11 mouse cellular contexts compared by ENCODE assay signal in genomic region chr5:148608857-148609505, GRCm38 (mm10). TPM values are rescaled to one million over a fixed set of nuclear protein-coding genes. Genes with fewer than 3 reads are reported as not detected.
A peak's percentile ranks its signal among the peaks of the same experiment; 100 is the strongest.
DNase-seq lines count a peak whose midpoint lies in the region; ATAC-seq and TF ChIP-seq lines count a peak whose summit lies in the region.
"Had no signal": no experiment of that assay in that cellular context is flagged by ENCODE, and none has a peak within 500 bp of the region (broad histone marks: within the 10 kb centered on the region; RNA-seq: fewer than 3 reads in every experiment).

No protein-coding gene starts in this region.

- 64% methylated on average over 13 of the region's 13 CpGs for WGBS in heart, embryonic 15.5 days
- 76% methylated on average over 13 of the region's 13 CpGs for WGBS in heart, embryonic 11.5 days (ENCODE audit: insufficient replicate concordance)
- 83% methylated on average over 13 of the region's 13 CpGs for WGBS in midbrain, embryonic 10.5 days
- WGBS in midbrain, embryonic 15.5 days = 75% methylated on average over 13 of the region's 13 CpGs
- 67% methylated on average over 13 of the region's 13 CpGs for WGBS in heart, postnatal 0 days
- WGBS in stomach, postnatal 0 days = 54% methylated on average over 13 of the region's 13 CpGs

- no peaks in the 10 kb centered on the region for H3K9me3 ChIP-seq in heart, embryonic 15.5 days (replicated peaks)
- H3K9me3 ChIP-seq in heart, embryonic 11.5 days (replicated peaks; ENCODE audit: control insufficient read depth, low read length) = no peaks in the 10 kb centered on the region
- H3K9me3 ChIP-seq in midbrain, embryonic 10.5 days (replicated peaks) = no peaks in the 10 kb centered on the region
- no peaks in the 10 kb centered on the region for H3K9me3 ChIP-seq in midbrain, embryonic 15.5 days
- H3K9me3 ChIP-seq in heart, postnatal 0 days (replicated peaks; ENCODE audit: control insufficient read depth, low read length) = no peaks in the 10 kb centered on the region
- no peaks in the 10 kb centered on the region for H3K9me3 ChIP-seq in stomach, postnatal 0 days (ENCODE audit: control insufficient read depth, low read length)

- no peak overlapping the region for H3K9ac ChIP-seq in heart, embryonic 15.5 days
- no peak overlapping the region for H3K9ac ChIP-seq in heart, embryonic 11.5 days (ENCODE audit: low read depth, low read length)
- no peak overlapping the region for H3K9ac ChIP-seq in midbrain, embryonic 15.5 days
- no peak overlapping the region for H3K9ac ChIP-seq in heart, postnatal 0 days (replicated peaks; ENCODE audit: low read depth, low read length)
- H3K9ac ChIP-seq in stomach, postnatal 0 days (ENCODE audit: low read length) = no peak overlapping the region
- H3K9ac ChIP-seq: liver, postnatal 0 days had no signal

- TF ChIP-seq CTCF in heart, postnatal 0 days (IDR thresholded peaks at IDR 0.05; ENCODE audit: low read depth) = no peak
- no peak for TF ChIP-seq CTCF in stomach, postnatal 0 days (IDR thresholded peaks at IDR 0.05; ENCODE audit: low read depth)

- no peak for ATAC-seq in heart, embryonic 15.5 days (replicated peaks; ENCODE audit: insufficient number of reproducible peaks, insufficient read depth, low FRiP score, low read depth)
- ATAC-seq in heart, embryonic 11.5 days (replicated peaks; ENCODE audit: insufficient number of reproducible peaks, low FRiP score, low TSS enrichment) = no peak
- ATAC-seq in midbrain, embryonic 15.5 days (replicated peaks) = no peak
- ATAC-seq in heart, postnatal 0 days (ENCODE audit: insufficient read depth, low read depth) = 0 out of 2 replicates have a peak, but pooled peaks have one; percentile 27
- ATAC-seq in stomach, postnatal 0 days (ENCODE audit: low FRiP score, low TSS enrichment) = no peak
- ATAC-seq: CD4-positive, CD25-positive, alpha-beta regulatory T cell, adult 4 months had no signal

- no peak for DNase-seq in midbrain, embryonic 10.5 days (ENCODE audit: low spot score)
- DNase-seq in heart, postnatal 0 days (ENCODE audit: low spot score) = no peak
- DNase-seq in stomach, postnatal 0 days (ENCODE audit: low spot score) = no peak
- DNase-seq in retina, embryonic 14.5 days (ENCODE audit: low spot score) = no peak
- DNase-seq: liver, postnatal 0 days; thymus, adult 2 months had no signal

- H3K36me3 ChIP-seq in heart, embryonic 15.5 days = no peaks in the 10 kb centered on the region
- H3K36me3 ChIP-seq in heart, embryonic 11.5 days (ENCODE audit: control insufficient read depth, insufficient read depth, low read length) = no peaks in the 10 kb centered on the region
- H3K36me3 ChIP-seq in midbrain, embryonic 10.5 days = no peaks in the 10 kb centered on the region
- H3K36me3 ChIP-seq in midbrain, embryonic 15.5 days (replicated peaks) = no peaks in the 10 kb centered on the region
- H3K36me3 ChIP-seq in heart, postnatal 0 days (replicated peaks; ENCODE audit: control insufficient read depth, insufficient read depth, low read length) = no peaks in the 10 kb centered on the region
- no peaks in the 10 kb centered on the region for H3K36me3 ChIP-seq in stomach, postnatal 0 days (ENCODE audit: control insufficient read depth, insufficient read depth, low read length)

- 0 out of 2 replicates have a peak overlapping the region, but pooled peaks have one; percentile 20 for H3K27ac ChIP-seq in heart, embryonic 15.5 days
- no peak overlapping the region for H3K27ac ChIP-seq in heart, embryonic 11.5 days (ENCODE audit: low read depth, low read length)
- peak overlapping the region; percentile 42; the same call in 1 of the 2 replicates for H3K27ac ChIP-seq in midbrain, embryonic 10.5 days (replicated peaks)
- no peak overlapping the region for H3K27ac ChIP-seq in midbrain, embryonic 15.5 days
- 0 out of 2 replicates have a peak overlapping the region, but pooled peaks have one; percentile 5 for H3K27ac ChIP-seq in heart, postnatal 0 days (ENCODE audit: low read depth)
- H3K27ac ChIP-seq in stomach, postnatal 0 days (replicated peaks) = peak overlapping the region; percentile 20; the same call in 1 of the 2 replicates
- H3K27ac ChIP-seq: macrophage had no signal

- H3K4me3 ChIP-seq in heart, embryonic 15.5 days = no peak overlapping the region
- no peak overlapping the region for H3K4me3 ChIP-seq in heart, embryonic 11.5 days (ENCODE audit: low read depth, low read length)
- no peak overlapping the region for H3K4me3 ChIP-seq in midbrain, embryonic 10.5 days
- no peak overlapping the region for H3K4me3 ChIP-seq in midbrain, embryonic 15.5 days
- H3K4me3 ChIP-seq in heart, postnatal 0 days (ENCODE audit: low read depth, low read length) = no peak overlapping the region
- no peak overlapping the region for H3K4me3 ChIP-seq in stomach, postnatal 0 days (ENCODE audit: low read depth, low read length)

- no peak for TF ChIP-seq EP300 in heart, postnatal 0 days (IDR thresholded peaks at IDR 0.05; ENCODE audit: low read depth)
- TF ChIP-seq EP300 in stomach, postnatal 0 days (optimal IDR thresholded peaks at IDR 0.05) = no peak

- H3K4me1 ChIP-seq in heart, embryonic 15.5 days (replicated peaks) = peaks cover 15% of the 10 kb centered on the region
- peaks cover 8% of the 10 kb centered on the region for H3K4me1 ChIP-seq in heart, embryonic 11.5 days (ENCODE audit: control insufficient read depth, insufficient read depth, low read length)
- H3K4me1 ChIP-seq in midbrain, embryonic 10.5 days = peaks cover 20% of the 10 kb centered on the region
- H3K4me1 ChIP-seq in midbrain, embryonic 15.5 days = peaks cover 12% of the 10 kb centered on the region; the same call in 1 of the 2 replicates
- H3K4me1 ChIP-seq in heart, postnatal 0 days (ENCODE audit: control insufficient read depth, insufficient read depth) = peaks cover 9% of the 10 kb centered on the region; the same call in 1 of the 2 replicates
- no peaks in the 10 kb centered on the region for H3K4me1 ChIP-seq in stomach, postnatal 0 days (replicated peaks; ENCODE audit: control insufficient read depth, insufficient read depth)

- H3K27me3 ChIP-seq in heart, embryonic 15.5 days = no peaks in the 10 kb centered on the region
- H3K27me3 ChIP-seq in heart, embryonic 11.5 days (ENCODE audit: control insufficient read depth, insufficient read depth, low read length) = no peaks in the 10 kb centered on the region
- H3K27me3 ChIP-seq in midbrain, embryonic 10.5 days (ENCODE audit: low read depth, poor library complexity, severe bottlenecking) = no peaks in the 10 kb centered on the region
- H3K27me3 ChIP-seq in midbrain, embryonic 15.5 days (replicated peaks) = no peaks in the 10 kb centered on the region
- no peaks in the 10 kb centered on the region for H3K27me3 ChIP-seq in heart, postnatal 0 days (ENCODE audit: control insufficient read depth, insufficient read depth, low read length)
- H3K27me3 ChIP-seq in stomach, postnatal 0 days (ENCODE audit: control insufficient read depth, insufficient read depth, low read length) = no peaks in the 10 kb centered on the region

- no peak overlapping the region; the same call in 1 of the 2 replicates for H3K4me2 ChIP-seq in heart, embryonic 15.5 days
- H3K4me2 ChIP-seq in heart, embryonic 11.5 days = no peak overlapping the region
- no peak overlapping the region for H3K4me2 ChIP-seq in midbrain, embryonic 15.5 days
- H3K4me2 ChIP-seq in heart, postnatal 0 days (ENCODE audit: low read depth, low read length) = no peak overlapping the region
- H3K4me2 ChIP-seq in stomach, postnatal 0 days (replicated peaks; ENCODE audit: low read depth) = no peak overlapping the region

RNA-seq across cellular contexts. Expression of gene Ubl3, which starts 56.4 kb away (rescaled TPM):
- polyA plus RNA-seq in heart, embryonic 15.5 days (2015; fragmentation: Nextera tagmentation; extraction: Ambion mirVana) = 65.5 and 67.6 TPM in 2 replicates
- 57.1 and 59.1 TPM in 2 replicates for polyA plus RNA-seq in heart, embryonic 11.5 days (2014; fragmentation: Nextera tagmentation; extraction: Ambion mirVana)
- 52.5 and 52.7 TPM in 2 replicates for polyA plus RNA-seq in midbrain, embryonic 10.5 days (2016; fragmentation: Nextera tagmentation; extraction: Ambion mirVana)
- polyA plus RNA-seq in midbrain, embryonic 15.5 days (2015; fragmentation: Nextera tagmentation; extraction: Ambion mirVana) = 78.7 and 84.4 TPM in 2 replicates
- 105 and 116 TPM in 2 replicates for total RNA-seq in heart, postnatal 0 days (2014; rRNA removed; ENCODE audit: low replicate concordance)
- 76.8 and 76.9 TPM in 2 replicates for polyA plus RNA-seq in heart, postnatal 0 days (2015; fragmentation: Nextera tagmentation; extraction: Ambion mirVana)
- 117 and 123 TPM in 2 replicates for polyA plus RNA-seq in stomach, postnatal 0 days (2015; fragmentation: Nextera tagmentation; extraction: Ambion mirVana)

Comparison
In these comparisons a context has a peak if more than half of its experiments do, and no peak if none do; other contexts are left out.
1. H3K27ac ChIP-seq: peak in heart, embryonic 15.5 days (single experiment), midbrain, embryonic 10.5 days (single experiment), heart, postnatal 0 days (single experiment) and stomach, postnatal 0 days (single experiment); none in heart, embryonic 11.5 days (single experiment) and midbrain, embryonic 15.5 days (single experiment).